Mouse (Mus musculus) hindlimb bud, embryonic 11.5 days (tissue): ENCODE measurements at regions not wholly inside any gene's neighbourhood (a gene's known extent, or its start where the extent isn't known, plus 50 kb on each side); places are given as distances from the start of the nearest gene placed in this dataset.

ENCODE experiments used
- DNase-seq: peaks from one replicate; pipeline ENCODE4 v3.0.0-alpha.2; 2012; ENCODE audit warnings: low read depth, low spot score; ENCODE audit errors: extremely low spot score

DNA sequence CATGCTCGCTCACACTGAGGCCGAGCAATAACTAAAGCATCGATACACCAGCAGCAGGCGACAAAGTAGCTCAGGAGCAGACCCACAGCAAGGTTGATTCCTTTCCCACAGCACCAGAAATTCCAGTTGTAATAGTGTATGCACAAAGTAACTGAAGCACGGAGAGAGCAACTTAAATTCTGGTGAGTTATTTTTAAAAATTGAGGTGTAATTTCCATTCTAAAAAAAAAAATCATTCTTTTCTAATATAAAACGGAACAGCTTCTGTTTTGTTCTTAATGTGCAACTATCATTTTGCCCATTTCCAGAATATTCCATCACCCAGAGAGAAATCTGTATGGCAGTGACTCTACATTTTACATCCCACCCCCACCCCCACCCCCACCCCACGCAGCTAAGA is 202.1 kb upstream of the Runx1 start:
- DNase-seq = no peak

DNA sequence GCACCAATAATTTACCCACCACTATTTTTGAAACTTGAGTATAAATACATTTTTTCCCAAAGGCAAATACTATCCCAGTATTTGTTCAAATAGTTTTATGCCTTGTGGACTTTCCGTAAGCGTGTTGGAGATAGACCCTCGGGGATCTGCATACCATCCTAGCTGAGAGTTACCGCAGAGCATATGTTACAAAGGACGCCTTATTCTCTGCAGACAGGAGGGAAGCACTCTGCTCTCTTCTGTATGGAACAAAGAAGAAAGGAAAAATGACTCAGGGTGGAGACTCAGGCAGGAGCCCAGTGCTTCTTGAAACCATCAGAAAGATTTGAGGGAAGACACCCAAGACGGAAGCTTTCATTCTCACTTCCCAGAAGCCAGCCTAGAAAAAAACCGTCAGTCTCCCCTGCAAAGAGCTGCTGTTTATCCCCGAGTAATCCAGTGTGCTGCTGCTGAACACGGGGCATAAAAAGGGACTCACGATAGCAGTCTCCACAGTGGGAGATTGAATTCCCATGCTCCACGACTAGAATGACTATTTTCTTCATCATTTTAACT is 200.2 kb upstream of the Runx1 start:
- no peak for DNase-seq

DNA sequence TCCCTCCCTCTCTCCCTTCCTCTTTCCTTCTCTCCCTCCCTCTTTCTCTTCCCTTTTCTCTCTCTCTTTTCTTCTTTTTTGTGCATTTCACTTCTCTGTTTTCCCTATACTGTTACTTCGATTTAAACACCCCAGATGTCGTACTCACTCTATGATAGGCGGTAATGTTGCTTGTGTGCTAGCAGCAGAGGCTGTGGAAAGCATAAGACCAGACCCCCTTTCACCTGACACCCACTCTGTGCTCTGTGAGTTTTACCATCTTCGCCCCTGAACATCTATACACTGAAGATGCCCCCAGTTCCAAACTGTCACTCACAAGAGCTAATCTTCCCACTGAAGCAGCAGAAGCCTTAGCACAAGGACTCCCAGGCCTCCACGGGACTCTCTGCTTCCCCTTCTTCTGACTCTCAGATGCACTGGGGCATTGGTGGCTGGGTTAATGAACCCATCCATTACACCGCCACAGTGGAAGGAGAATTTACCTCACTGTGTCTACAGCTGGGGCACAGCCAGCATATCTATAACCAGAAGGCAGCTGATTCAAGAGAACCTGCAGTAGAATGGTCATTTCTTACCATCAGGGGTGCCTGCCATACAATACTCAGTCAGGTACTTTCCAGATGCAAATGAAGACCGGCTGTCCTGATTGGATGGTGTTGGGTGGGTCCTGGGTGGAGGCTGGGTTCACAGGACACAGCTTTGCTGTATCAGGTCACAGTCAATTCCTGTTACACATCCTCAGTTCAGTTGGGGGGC is 194.0 kb upstream of the Runx1 start:
- DNase-seq = no peak

DNA sequence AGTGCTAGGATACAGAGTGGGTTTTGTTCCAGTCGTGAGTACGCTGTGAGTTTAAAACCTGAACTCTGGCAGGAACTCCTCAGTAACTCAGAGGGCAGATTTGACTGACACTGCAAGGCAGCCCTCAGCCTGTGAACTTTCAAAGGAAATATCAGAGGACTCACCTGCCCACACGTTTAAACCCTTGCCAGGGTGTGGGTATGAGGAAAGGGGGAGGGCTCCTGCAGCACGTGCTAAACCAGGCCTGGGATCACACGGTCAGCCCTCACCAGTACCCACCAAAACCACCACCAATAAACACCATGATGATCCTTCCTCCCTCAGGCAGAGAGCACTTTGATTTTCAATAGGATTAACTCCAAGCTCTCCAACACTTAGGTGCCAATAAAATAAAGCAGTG is 192.8 kb upstream of the Runx1 start:
- DNase-seq = no peak

DNA sequence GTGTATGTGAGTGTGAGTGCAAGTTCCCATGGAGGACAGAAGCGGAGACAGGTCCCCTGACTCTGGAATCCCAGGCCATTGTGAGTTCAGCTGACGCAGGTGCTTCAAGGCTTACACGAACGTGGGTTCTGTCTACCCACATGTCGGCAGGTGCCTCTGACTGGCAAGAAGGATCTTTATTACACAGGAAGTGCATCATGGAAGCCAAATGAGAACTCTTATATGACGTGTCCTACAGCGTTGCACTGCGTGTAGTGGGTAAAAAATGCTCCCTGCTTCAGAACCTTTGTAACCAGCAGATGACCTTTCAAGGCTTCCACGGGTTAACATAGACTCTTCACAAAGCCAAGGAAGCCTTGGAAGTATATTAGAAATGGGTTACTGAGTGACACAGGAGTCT is 191.1 kb upstream of the Runx1 start:
- no peak for DNase-seq

DNA sequence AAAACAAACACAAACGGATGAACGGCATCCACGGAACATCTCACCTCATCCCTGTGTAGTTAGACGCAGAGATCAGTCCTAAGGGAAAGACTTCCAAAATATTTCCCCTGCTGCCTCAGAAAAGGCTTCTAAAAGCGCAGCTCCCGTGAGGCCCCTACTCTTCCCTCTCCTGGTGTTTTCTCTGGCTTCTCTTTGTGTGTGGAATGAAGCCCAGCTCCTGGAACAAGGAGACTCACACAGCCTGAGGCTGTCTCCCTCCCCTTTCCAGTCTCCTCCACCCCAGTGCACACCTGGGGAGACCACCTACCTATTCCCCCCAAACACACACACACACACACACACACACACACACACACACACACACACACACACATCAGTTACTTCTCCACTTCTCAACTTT is 189.7 kb upstream of the Runx1 start:
- DNase-seq = no peak

DNA sequence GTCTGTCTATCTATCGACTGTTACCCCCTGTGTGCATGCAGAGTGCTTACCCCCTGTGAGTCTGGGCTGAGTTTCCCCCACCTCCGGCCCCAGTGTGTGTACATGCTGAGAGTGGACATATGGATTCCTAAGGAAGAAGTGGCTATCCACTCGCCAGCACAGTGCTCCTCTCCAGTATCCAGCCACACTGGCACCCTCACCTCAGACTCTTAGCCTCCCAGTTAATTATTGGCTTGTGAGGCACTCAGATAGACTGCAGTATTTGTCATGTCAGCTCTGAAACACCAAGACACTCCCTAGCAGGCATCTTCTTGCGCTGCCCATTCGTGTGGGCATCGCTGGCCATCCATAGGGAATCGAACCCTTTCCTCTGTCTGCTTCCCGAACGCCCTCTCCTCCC is 189.0 kb upstream of the Runx1 start:
- no peak for DNase-seq

DNA sequence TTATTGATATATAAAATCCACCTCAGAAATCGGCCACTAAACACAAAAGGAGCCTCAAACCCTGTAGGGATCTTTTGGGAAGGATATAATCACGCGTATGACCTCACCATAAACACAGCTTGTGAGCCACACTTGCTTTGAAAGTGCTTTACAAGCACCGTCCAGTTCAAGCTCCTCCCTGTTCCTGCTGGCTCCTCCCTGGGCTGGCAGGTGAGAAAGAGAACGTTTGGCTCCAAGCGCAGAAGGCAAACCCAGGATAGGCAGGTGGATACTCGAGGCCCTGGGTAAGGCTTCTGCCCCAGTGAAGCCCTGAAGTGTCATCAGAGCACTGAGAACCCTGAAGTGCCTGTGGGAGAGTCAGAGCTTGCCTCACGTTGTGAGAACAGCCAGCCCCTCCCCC is 187.9 kb upstream of the Runx1 start:
- DNase-seq = no peak

DNA sequence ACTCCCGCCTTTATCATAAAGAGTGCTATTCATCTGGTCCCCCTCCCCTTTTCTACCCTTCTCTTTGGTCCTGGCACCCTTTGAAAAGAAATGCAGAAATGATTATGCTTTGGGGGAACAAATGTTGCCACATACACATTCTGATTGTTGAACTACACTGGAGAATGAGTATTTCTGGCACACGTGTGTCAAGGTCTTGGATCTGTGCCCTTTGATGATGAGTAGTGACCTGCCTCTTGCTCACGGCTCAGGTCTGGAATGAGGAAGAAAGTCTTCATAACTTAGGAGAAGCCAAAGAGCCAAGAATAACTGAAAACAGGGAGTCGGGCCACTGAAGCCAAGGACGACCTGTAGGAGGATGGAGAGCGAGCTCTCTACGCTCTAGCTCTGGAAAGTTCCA is 187.3 kb upstream of the Runx1 start:
- DNase-seq = no peak

DNA sequence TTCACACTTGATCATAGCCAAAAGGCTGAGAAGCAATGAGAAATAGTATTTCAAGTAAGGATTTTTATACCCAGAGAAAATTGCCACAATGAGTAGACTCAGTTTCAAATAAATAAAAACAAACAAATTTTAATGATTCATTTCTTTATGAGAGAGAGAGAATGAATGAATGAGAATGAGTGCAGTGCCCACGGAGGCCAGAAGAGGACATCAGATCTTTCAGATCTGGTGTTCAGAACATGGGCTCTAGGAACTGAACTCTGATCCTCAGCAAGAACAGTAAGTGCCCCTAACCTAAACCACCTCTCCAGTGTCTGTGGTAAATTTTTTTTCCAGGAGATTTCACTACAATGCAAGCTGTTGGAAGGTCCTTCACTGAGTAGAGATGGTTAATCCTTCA is 185.5 kb upstream of the Runx1 start:
- no peak for DNase-seq

DNA sequence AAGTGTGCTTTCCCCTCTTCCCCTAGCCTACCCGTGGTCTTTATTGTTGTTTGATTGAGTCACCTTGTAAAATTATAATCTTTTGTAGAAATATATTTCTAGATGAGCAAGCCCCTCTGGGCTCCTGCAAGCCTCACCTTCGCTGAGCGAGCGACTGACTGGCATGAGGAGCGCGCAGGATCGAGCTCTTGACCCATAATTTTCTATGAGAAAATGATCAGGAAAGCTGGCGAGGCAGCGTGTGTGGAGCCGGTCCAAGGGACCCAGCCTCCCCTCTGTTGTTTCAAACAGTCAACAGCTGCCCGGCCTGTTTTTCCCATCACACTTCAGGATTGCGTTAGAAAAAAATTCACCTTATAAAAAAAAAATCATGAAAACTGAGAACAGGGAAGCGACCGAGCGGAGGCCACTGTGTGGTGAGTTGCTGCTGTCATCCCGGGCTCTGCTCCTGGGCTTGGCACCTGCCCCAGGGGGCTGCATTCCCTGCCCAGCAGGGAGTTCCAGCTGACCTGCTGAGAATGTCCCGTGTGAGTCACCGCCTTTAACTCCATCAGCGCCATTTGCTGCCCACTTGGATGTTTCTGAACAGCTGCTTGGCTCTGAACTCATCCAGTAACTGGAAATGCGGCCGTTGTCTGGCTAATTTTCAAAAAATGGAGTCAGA is 180.5 kb upstream of the Runx1 start:
- DNase-seq = no peak

DNA sequence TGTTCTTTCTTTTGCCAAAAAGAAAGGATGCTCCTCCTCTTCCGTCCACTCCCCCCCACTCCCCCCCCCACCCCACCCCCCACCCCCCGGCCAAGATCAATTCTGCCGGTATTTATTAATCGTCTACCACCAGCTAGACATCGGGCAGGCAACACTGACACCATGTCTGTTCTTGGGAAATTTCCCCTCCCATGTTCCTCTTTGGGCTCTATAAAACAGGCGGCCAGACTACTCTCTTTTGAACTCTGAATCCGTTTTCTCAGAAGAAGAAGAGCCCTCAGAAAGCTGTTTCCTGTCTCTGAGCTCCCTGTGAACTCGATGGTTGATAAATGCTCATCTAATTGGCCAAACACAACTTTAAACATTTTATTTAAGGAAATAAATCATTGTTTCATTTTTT is 179.5 kb upstream of the Runx1 start:
- no peak for DNase-seq

DNA sequence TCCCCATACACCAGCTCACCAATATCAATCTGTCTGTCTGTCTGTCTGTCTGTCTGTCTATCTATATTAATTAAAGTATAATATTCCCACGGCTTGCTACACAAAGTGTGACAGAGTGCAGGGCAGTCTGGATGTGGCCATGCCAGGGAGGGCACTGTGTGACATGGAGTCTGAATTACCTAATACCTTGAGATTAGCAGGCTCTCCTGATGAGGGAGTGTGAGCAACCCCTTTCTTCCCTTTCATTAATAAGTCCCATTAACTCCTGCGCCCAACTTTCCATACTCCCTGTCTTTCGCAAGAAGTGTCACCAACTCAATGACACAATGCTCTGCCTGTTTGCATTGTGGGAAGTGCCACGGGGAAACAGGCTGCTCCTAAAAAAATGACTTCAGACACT is 177.9 kb upstream of the Runx1 start:
- DNase-seq = no peak

DNA sequence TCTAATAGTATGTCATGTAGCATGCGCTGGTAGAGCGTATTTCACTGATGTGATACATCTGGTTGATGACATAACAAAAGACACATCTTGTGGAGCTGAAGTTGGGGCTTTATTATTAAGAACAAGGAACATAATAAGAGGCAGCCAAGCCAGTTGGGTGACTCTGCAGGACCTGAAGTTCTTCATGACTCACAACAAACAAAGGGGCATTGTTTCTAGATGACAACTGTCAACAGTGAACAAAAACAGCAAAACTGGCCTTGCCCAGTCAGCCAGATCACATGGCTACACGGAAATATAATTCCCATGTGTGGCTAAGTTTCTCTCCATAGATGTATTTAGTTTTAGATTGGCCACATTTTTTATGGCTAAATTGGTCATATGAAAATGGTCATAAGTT is 172.7 kb upstream of the Runx1 start:
- DNase-seq = no peak

DNA sequence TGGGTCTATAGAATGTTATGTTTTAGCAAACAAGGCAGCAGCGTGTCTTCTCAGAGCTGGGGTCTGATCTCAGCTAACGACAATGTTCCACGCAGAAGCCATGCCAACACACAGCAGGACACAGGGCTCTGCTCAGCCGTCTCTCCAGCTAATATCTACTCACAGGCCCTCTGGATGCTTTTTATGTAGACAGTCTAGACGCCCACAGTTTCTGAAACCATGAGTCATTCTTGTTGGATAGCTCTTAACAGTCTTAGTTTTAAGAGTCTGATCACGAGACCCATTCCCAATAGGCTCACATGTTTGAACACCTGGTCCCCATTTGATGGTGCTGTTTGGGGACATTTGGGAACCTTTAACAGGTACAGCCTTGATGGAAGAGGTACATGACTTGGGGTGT is 171.7 kb upstream of the Runx1 start:
- no peak for DNase-seq

DNA sequence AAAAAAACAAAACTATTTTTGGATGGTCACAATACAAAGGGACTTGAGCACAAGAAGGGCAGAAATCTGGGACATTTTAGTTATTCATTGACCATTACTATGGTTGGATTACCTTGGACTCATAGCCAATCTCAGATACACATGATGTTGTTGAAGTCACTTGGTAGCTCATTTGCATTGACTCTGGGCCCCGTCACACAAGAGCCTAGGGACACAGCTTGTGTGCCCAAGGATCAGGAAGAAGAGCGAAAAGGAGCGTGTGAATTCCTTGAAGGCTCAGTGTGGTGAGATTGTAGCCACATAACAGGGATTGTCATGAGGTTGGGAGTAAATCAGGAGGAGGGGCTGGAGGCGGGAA is 170.0 kb upstream of the Runx1 start:
- no peak for DNase-seq

DNA sequence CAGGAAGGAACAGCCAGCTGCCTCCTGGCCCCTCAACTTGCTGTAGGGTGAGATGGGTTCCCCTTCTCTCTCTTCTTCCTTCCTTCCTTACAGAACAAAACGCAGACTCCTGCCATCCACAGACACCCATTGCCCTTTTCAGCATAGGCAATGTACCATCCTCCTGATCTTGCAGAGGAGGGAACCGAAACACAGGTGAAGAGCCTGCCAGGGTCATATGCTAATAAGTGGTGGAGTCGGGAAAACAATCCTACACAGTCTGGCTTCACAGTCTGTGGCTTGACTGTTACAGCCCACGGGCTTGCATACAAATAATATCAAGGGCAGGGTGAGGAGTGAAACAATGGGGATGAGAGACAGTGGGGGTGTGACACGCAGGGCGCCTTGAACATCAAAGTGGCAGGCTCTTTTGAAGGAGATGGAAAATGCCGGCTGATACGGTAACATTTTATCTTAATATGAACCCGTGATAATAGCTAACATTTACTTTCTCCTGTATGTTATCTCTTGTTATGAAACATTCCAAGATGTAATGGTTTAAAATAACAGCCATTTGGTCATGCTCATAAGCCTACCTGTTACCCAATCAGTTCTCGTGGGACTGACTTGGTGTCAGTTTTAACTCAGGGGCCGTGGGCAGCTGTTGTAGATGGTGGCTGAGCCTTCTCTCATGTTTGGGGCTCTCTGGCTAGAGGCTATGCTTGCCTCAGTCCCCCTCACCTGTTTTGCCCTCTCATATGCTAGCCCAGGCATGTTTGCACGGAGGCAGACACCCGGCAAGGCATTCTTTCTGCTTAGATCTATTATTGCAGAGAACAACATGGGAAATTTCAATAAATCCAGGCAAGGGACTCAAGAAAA is 169.4 kb upstream of the Runx1 start:
- no peak for DNase-seq

DNA sequence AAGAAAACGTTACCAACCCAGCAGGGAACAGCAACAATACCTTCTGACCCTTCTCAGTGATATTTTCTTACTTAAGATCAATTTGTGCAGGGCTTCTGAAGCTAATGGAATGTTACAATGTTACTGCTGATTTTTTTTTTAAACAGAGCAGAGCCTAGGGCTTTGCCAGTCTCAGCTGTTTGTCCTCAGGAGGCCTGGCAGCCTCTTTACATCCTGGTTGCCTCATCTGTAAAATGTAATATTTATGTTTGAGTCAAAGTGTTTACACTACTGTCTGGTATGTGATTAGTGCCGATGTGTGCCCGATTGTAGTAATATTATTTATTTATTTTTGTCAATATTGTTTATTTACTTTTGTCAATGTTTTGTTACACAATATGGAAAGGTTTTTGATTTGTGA is 166.9 kb upstream of the Runx1 start:
- DNase-seq = no peak

DNA sequence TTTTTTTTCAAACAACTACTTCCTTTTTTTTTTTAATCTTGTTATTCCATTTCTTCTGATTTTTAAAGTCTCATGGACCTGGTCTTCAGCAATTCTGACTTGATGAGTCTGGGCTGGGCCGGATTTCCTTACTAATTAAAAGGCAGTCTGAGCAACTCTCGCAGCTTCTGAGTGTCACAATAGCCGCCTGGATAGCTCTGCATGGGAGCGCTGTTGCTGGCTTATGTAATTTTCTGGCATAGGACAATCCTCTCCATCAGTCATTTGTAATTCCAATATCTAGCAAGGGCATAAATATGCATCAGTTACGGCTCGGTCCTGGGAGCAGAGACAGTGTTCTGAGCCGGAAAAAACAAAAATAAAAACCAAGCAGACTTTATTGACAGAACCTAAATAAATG is 165.5 kb upstream of the Runx1 start:
- DNase-seq = no peak

DNA sequence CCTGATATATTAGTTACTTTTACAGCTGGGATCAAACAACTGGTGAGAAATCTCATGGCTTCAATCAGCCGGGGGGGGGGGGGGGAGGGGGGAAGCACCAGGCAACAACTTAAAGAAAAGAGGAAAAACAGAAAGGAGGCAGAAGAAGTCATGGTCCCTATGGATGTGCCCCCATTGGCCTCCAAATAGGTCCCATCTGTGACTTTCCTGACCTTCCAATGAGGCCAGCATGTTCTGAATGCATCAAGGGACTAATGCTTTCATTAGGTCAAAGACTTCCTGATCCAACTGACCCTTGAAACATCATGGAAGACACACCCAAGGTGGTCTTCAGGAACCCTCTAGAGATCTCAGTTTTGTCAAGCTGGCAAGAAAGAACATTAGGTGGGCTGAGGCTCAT is 162.5 kb upstream of the Runx1 start:
- no peak for DNase-seq

DNA sequence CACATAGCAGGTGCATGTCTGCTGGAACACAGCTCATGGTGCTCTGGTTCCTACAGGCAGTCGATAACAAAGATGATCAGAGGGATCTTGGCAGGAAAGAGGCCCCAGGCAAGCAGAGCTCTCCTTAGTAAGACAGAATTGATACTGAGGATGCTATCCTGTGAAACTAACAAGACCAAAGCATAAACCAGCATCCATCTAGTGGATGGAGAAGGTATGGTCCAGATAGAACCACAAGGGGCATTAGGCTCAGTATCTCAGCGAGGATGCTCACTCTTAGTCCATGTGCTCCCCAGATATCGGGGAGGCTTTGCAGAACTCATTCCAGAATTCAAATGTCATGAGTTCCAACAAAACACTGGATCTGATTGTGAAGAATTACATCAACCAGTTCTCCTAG is 162.1 kb upstream of the Runx1 start:
- DNase-seq = no peak

DNA sequence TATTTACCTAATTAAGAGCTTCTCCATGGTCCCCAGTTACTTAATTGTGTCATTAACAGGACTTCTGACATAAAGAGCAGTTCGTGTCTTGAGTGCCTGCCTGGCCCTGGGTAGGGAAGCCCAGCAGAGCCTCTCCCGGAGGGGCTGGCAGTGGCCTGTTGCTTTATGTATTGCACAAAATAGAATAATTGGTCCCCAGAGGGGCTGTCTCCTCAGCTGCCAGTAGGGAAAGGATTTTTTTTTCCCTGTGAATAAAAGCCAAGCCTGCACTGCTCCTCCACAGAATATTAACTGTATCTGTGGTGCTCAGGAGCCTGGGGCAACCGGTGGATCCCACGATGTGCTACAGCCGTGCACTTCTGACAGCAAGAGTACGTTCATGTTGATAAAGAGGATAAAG is 159.8 kb upstream of the Runx1 start:
- DNase-seq = no peak
